Mouse (Mus musculus): ENCODE measurements around the gene Gast.

DNA sequence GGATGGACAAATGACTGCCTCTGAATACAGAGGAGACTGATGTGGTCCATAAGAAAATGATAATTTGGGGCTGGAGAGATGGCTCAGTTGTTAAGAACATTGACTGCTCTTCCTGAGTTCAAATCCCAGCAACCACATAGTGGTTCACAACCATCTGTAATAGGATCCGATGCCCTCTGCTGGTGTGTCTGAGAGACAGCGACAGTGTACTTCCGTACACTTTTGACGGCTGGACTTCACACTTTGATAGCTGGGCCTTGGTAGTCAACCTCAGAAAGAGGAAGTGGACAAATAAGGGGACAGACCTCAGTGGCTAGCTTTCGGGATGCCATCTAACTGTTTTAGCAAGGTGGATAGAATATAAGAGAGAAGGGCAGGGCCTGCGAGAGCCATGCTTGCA lies 26.0 kb downstream of the Gast start:
- TF ChIP-seq TAL1 (IDR thresholded peaks at IDR 0.05; ENCODE audit: low read length) (no peak), GATA1 (IDR thresholded peaks at IDR 0.05; ENCODE audit: low read length) (no peak)
